Comparison of ENCODE assay signal across 7 mouse cellular contexts in genomic region chr8:111992013-111992702, GRCm38 (mm10). TPM values are rescaled to one million over a fixed set of nuclear protein-coding genes. Genes with fewer than 3 reads are reported as not detected.
DNase-seq lines count a peak whose midpoint lies in the region; ATAC-seq lines count a peak whose summit lies in the region.

Adat1 (minus strand) TSS chr8:111992302.

- peak; percentile 93 for DNase-seq in adrenal gland, postnatal 14 days
- peak; percentile 97 for DNase-seq in embryonic facial prominence, embryonic 11.5 days (ENCODE audit: low spot score)
- DNase-seq in heart, adult 11 months: peak; percentile 99
- peak; percentile 83 for DNase-seq in kidney, adult 18-20 months
- DNase-seq in limb, embryonic 11.5 days (ENCODE audit: low spot score): peak; percentile 94
- DNase-seq in midbrain, embryonic 14.5 days: peak; percentile 97
- peak; percentile 73 to 81 for DNase-seq in spleen, adult 18-20 months

- peak within 1 kb of the TSS; percentile 78 for H3K4me3 ChIP-seq in embryonic facial prominence, embryonic 11.5 days (ENCODE audit: low read depth, low read length)
- peak within 1 kb of the TSS; percentile 82 for H3K4me3 ChIP-seq in limb, embryonic 11.5 days (ENCODE audit: low read depth, low read length)
- peak within 1 kb of the TSS; percentile 57 for H3K4me3 ChIP-seq in midbrain, embryonic 14.5 days (replicated peaks; ENCODE audit: low read depth, low read length)

- no peaks in the 10 kb centered on the region for H3K9me3 ChIP-seq in embryonic facial prominence, embryonic 11.5 days (replicated peaks; ENCODE audit: control insufficient read depth, low read length)
- no peaks in the 10 kb centered on the region for H3K9me3 ChIP-seq in limb, embryonic 11.5 days (ENCODE audit: control insufficient read depth, low read length)
- H3K9me3 ChIP-seq in midbrain, embryonic 14.5 days (ENCODE audit: control insufficient read depth, low read length): no peaks in the 10 kb centered on the region

- peak within 1 kb of the TSS; percentile 86 for H3K9ac ChIP-seq in embryonic facial prominence, embryonic 11.5 days (replicated peaks; ENCODE audit: low read length)
- H3K9ac ChIP-seq in limb, embryonic 11.5 days (ENCODE audit: low read length): peak within 1 kb of the TSS; percentile 78
- peak within 1 kb of the TSS; percentile 64 for H3K9ac ChIP-seq in midbrain, embryonic 14.5 days (replicated peaks; ENCODE audit: low read length)

- 5% methylated on average over 32 of the region's 33 CpGs for WGBS in embryonic facial prominence, embryonic 11.5 days
- WGBS in limb, embryonic 11.5 days: 4% methylated on average over 33 of the region's 33 CpGs
- WGBS in midbrain, embryonic 14.5 days: 5% methylated on average over 33 of the region's 33 CpGs

- H3K4me1 ChIP-seq in embryonic facial prominence, embryonic 11.5 days (ENCODE audit: control insufficient read depth, insufficient read depth, low read length): no peaks in the 10 kb centered on the region
- no peaks in the 10 kb centered on the region for H3K4me1 ChIP-seq in limb, embryonic 11.5 days (ENCODE audit: control insufficient read depth, insufficient read depth, low read length)
- H3K4me1 ChIP-seq in midbrain, embryonic 14.5 days (ENCODE audit: control insufficient read depth, insufficient read depth, low read length): peaks cover 5% of the 10 kb centered on the region; the same call in 1 of the 2 replicates

- H3K27ac ChIP-seq in embryonic facial prominence, embryonic 11.5 days (replicated peaks; ENCODE audit: low read depth, low read length): no peak within 1 kb of the TSS
- H3K27ac ChIP-seq in limb, embryonic 11.5 days (replicated peaks; ENCODE audit: low read depth, low read length): no peak within 1 kb of the TSS
- H3K27ac ChIP-seq in midbrain, embryonic 14.5 days (replicated peaks; ENCODE audit: low read depth, low read length): peak within 1 kb of the TSS; percentile 32; the same call in 1 of the 2 replicates

- H3K36me3 ChIP-seq in embryonic facial prominence, embryonic 11.5 days (replicated peaks; ENCODE audit: control insufficient read depth, insufficient read depth, low read depth, low read length): peaks cover 6% of the 10 kb centered on the region
- H3K36me3 ChIP-seq in limb, embryonic 11.5 days (ENCODE audit: control insufficient read depth, insufficient read depth, low read length): peaks cover 14% of the 10 kb centered on the region
- H3K36me3 ChIP-seq in midbrain, embryonic 14.5 days (ENCODE audit: control insufficient read depth, insufficient read depth, low read length): peaks cover 59% of the 10 kb centered on the region

- H3K4me2 ChIP-seq in embryonic facial prominence, embryonic 11.5 days (ENCODE audit: low read depth, low read length): peak within 1 kb of the TSS; percentile 64
- peak within 1 kb of the TSS; percentile 51 for H3K4me2 ChIP-seq in limb, embryonic 11.5 days (ENCODE audit: low read depth, severe bottlenecking)
- H3K4me2 ChIP-seq in midbrain, embryonic 14.5 days (ENCODE audit: low read length): peak within 1 kb of the TSS; percentile 58

- peak; percentile 93 for ATAC-seq in embryonic facial prominence, embryonic 11.5 days (replicated peaks; ENCODE audit: insufficient number of reproducible peaks, low FRiP score, low TSS enrichment, low read depth)
- peak; percentile 92 for ATAC-seq in limb, embryonic 11.5 days (ENCODE audit: insufficient number of reproducible peaks, low FRiP score, low TSS enrichment, low read depth)
- peak; percentile 96 for ATAC-seq in midbrain, embryonic 14.5 days (ENCODE audit: low FRiP score, low TSS enrichment)

- no peaks in the 10 kb centered on the region for H3K27me3 ChIP-seq in embryonic facial prominence, embryonic 11.5 days (ENCODE audit: control insufficient read depth, insufficient read depth, low read length)
- no peaks in the 10 kb centered on the region for H3K27me3 ChIP-seq in limb, embryonic 11.5 days (ENCODE audit: control insufficient read depth, insufficient read depth, low read length)
- H3K27me3 ChIP-seq in midbrain, embryonic 14.5 days (ENCODE audit: control insufficient read depth, insufficient read depth, low read length): no peaks in the 10 kb centered on the region

RNA-seq across cellular contexts. Expression of gene Adat1, which starts in this region (rescaled TPM):
- total RNA-seq in adrenal gland, postnatal 14 days (2021): 3.1 and 4.1 TPM in 2 replicates
- polyA plus RNA-seq in embryonic facial prominence, embryonic 11.5 days (2014; fragmentation: Nextera tagmentation; extraction: Ambion mirVana): 8.7 and 10.7 TPM in 2 replicates
- 12.6 and 13.9 TPM in 2 replicates for polyA plus RNA-seq in limb, embryonic 11.5 days (2014; fragmentation: Nextera tagmentation; extraction: Ambion mirVana)
- polyA plus RNA-seq in midbrain, embryonic 14.5 days (2014; fragmentation: Nextera tagmentation; extraction: Ambion mirVana): 5.3 and 5.6 TPM in 2 replicates
